Mouse (Mus musculus) mesoderm, embryonic 11.5 days (tissue): ENCODE data around the gene Sult1a1.

Experiments used
- DNase-seq: peaks from one replicate; pipeline ENCODE4 v3.0.0-alpha.2; 2012; ENCODE audit warnings: low read depth, low spot score

Gene Sult1a1

DNA sequence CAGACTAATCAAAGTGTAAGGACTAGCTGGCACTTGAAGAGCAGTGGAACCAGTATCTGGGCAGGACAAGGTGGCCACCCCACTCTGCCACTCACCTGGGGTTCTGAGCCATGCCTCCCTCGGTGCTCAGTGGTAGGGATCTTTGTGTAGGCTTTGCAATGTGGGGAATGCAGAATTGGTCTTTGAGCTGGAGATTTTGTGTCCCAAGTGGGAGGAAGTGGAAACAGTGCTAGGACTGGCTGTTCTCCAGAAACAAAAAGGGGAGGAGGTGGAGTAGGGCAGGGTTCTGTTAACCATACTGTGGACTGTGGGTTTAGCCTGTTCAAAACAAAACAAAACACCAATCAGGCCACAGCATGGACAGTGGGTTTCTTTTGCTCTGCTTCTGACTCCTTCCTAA is at the start of gene Sult1a1:
Gene Sult1a1 (minus strand): TSS at position 226 of the 400 bp plus-strand sequence.
- DNase-seq = no peak

GRCm38 (mm10) chr7:126725667-126726066 is 49.4 kb upstream of the Sult1a1 start:
- DNase-seq = no peak

DNA sequence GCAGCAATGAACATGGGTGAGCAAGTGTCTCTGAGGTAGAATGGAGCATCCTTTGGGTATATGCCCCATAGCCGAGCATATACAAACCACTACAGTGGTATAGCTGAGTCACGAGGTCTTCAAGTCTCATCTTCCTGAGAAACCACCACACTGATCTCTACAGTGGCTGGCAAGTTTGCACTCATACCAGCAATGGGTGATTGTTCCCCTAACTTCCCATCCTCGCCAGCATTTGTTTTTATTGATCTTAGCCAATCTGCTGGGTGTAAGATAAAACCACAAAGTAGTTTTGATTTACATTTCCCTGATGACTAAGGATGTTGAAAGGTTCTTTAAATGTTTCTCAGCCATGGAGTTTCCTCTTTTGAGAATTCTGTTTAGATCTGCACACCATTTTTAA is 48.8 kb upstream of the Sult1a1 start:
- no peak for DNase-seq

- DNase-seq = no peak
These were observed 45.4 kb upstream of the Sult1a1 start for GRCm38 (mm10) chr7:126721635-126722034.

GRCm38 (mm10) chr7:126718787-126719337 is 42.6 kb upstream of the Sult1a1 start:
- DNase-seq = no peak

GRCm38 (mm10) chr7:126717566-126717965 is 41.3 kb upstream of the Sult1a1 start:
- DNase-seq = no peak

DNA sequence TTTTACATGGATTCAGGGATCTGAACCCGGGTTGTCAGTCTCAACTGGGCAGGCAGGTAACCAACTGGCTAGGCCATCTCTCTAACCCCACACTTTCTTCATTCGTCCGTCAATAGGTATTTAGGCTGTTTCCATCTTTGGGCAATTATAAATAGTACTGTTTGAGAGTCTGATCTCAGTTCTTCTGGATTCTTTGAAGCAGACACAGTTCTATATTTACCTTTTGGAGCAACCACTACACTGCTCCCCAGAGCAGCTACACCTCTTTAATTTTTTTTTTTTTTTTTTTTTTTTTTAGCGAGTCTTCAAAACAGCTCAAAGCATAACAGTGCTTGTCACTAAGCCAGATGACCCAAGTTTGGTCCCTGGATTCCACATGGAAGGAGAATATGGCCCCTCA is 39.4 kb upstream of the Sult1a1 start:
- DNase-seq = no peak

- DNase-seq = no peak
These were observed 35.7 kb upstream of the Sult1a1 start for GRCm38 (mm10) chr7:126711910-126712309.

GRCm38 (mm10) chr7:126710266-126710665 is 34.0 kb upstream of the Sult1a1 start:
- DNase-seq = no peak

DNA sequence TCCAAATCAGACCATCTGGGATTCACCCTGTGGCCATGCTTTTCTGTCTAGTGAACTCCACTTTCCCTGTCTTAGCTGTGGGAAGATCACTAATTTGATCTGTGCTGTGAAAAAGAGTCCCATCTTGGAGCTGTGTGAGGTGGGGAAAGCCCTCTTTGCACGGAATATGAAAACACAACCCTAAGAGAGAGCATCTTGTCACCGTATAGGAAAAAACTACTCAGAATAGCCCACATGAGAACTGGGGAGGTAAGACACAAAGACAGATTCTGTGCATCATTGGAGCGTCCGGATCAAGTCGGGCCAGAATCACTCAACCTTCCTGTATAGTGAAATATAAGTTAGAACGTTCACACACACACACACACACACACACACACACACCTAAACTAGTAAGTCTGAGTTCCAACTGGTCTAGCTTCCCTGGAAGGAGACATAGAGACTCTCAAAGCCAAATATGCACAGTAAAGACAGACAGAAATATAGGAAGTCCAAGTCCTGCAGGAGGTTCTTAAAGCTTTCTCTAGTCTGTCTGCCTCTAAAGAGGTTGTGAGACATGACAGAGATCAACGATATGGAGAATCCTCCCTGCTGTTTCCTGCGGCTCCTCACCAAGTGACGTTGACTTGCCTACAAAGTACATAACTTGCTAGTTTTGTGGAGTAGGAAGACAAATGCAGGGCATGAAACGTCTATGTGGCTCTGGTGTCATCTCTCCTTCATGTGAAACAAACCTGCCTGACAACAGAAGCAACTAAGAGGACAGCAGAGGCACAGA is 32.1 kb upstream of the Sult1a1 start:
- DNase-seq = no peak

- DNase-seq = no peak
These were observed 31.4 kb upstream of the Sult1a1 start, which contains the start of gene Coro1a for GRCm38 (mm10) chr7:126707442-126708174. TSS of gene Coro1a (minus strand) at chr7:126707787.

GRCm38 (mm10) chr7:126704121-126704980 is 28.1 kb upstream of the Sult1a1 start:
- DNase-seq = peak; percentile 76

DNA sequence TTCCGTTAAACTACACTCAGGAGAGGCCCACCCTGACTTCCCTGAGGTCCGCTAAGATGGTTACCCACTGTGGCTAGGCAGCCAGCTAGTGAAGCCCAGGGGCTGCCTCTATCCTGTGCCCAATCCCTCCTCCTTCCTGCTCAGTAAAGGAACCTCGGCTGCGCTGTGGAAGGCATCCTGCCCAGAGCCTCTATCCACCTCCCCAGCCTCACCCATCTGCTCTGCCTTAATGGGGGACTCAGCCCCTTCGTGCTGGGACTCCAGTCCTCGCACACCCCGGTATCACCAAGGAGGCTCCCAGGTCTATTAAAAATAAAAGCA is 27.5 kb upstream of the Sult1a1 start:
- DNase-seq = no peak

GRCm38 (mm10) chr7:126702861-126703756 is 26.9 kb upstream of the Sult1a1 start:
- DNase-seq = no peak

DNA sequence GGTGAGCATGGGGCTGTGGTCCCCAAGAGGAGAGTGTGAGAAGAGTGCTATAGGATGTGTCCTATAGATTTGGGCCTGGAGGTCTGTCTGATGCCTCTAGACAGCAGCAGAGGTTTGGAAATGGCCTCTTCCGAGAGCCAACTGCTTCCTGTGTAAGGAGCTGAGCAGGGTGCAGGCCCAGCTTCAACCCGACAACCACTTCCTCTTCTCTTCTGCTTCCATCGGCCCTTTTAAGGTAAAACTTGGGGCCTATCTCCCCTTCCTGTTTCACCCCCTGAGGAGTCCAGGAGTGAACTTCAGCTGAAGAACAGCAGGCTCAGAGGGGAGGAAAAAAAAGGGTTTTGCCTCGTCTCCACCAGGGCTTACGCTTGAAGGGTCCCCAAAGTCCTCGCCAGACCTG is 26.1 kb upstream of the Sult1a1 start:
- DNase-seq = no peak

DNA sequence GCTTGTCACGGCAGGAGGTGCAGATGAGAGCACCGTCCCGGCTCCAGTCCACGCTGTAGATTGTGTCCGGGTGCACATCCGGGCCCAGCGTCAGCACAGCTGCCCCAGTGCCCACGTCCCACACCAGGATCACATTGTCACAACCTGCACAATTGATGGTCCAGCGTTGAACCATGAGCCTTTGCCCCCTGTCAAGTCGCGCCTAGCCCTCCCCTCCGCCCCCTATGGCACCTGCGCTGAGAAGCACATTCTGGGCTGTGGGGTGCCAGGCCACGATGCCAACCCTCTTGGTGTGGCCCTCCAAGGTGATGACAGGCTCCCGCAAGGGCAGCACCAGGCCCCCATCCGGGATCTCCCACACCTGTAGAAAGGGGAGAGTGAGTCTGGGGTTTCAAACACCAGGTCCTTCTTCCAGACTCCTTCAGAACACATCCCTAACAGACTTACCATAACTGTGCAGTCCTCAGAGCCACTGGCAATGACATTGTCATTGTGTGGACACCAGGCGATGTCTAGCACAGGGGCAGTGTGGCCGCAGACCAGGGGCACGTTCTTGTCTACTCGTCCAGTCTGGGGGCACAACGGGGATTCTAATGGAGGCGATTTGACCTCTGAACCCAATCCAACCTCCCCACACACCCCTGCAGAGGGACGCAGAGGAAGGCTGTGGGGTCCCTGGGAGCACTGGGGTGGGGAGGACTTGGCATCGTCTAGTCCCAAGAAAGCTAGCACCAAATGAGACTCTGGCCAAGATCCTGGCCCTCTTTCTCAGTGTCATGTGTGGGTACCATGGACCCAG is 25.5 kb upstream of the Sult1a1 start:
- no peak for DNase-seq

GRCm38 (mm10) chr7:126701070-126701469 is 24.8 kb upstream of the Sult1a1 start:
- peak; percentile 82 for DNase-seq

DNA sequence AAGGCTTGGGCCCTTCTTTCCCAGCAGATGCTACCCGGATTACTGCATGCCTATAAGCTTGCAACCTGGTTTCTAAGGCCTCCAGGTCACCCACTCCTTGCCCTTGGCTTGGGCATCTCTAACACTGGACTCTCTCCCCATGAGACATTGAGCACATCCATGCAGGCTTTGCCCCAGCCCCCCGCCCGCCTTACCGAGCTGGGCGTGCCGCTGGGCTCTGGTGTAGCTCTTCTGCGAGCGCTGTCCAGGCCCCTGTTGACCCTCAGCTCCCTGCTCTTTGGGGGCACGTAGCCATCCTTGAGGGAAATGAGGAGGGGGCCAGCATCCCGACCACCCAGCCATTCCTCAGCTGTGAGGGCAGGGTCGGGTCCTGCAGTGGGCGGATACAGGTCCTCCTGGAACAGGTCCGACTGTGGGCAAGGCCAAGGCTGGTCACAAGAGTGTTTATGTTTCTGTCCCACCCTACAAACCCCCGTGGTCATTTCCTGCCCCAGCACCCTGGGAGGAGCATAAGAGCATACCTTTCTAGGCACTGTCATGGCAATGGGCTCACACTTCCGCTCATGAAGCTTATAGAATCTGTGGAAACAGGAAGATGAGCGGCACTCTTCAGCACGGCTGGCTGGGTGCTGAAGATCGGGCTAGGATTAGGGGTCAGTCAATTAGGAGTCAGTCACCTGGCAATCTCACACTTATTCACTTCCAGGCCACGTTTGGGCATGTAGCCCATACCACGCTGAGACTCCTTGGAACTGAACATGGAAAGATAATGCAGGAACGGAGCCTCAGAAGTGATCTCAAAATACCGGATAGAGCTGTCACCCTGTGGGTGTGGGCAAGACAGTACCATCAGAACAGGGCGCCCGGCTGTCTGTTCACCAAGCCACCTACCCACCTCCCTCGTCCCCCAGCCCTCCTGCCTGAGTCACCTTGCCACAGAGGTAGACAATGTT is 24.1 kb upstream of the Sult1a1 start:
- DNase-seq = no peak

GRCm38 (mm10) chr7:126697838-126698237 is 21.6 kb upstream of the Sult1a1 start:
- no peak for DNase-seq
